Mouse (Mus musculus) MEL (cell line): ENCODE data around the gene Catip. TPM values are rescaled to one million over a fixed set of nuclear protein-coding genes. Genes with fewer than 3 reads are reported as not detected.

Experiments used
- DNase-seq: peaks from one replicate; pipeline ENCODE4 v3.0.0; 2011; ENCODE audit warnings: low read depth, low spot score
- H3K27ac ChIP-seq: 2 replicates; pipeline ENCODE4 v1.5.1; 2012; ENCODE audit warnings: low read depth, mild to moderate bottlenecking, control low read depth, low read length, moderate library complexity; ENCODE audit not compliant: control insufficient read depth
- H3K27me3 ChIP-seq, 2 experiments: fragments of 150-350 bp in 1 of 2; sonication (generic) in 1 of 2; 2 replicates each; pipeline ENCODE4 v1.6.1; 2012; ENCODE audit warnings: low read length in 2 of 2, mild to moderate bottlenecking in 2 of 2, improper control_type of control experiment in 1 of 2, moderate library complexity in 1 of 2; ENCODE audit not compliant: insufficient read depth in 2 of 2, control insufficient read depth in 1 of 2
- H3K36me3 ChIP-seq, 2 experiments: 2 replicates each; pipeline ENCODE4 v1.6.1; 2012 to 2014; ENCODE audit warnings: low read length in 2 of 2, improper control_type of control experiment in 1 of 2, inconsistent platforms in 1 of 2, mild to moderate bottlenecking in 1 of 2; ENCODE audit not compliant: insufficient read depth in 2 of 2, control insufficient read depth in 1 of 2
- H3K4me1 ChIP-seq, 2 experiments: fragments of 150-350 bp in 1 of 2; sonication (generic) in 1 of 2; 2 replicates each; pipeline ENCODE4 v1.6.1; 2012; ENCODE audit warnings: low read length in 2 of 2, improper control_type of control experiment in 1 of 2, mild to moderate bottlenecking in 1 of 2; ENCODE audit not compliant: insufficient read depth in 2 of 2, control insufficient read depth in 1 of 2
- H3K4me3 ChIP-seq, 2 experiments: fragments of 150-350 bp in 1 of 2; sonication (generic) in 1 of 2; 2 replicates each; pipeline ENCODE4 v1.5.1; 2012; ENCODE audit warnings: low read depth in 2 of 2, low read length in 2 of 2, mild to moderate bottlenecking in 2 of 2, moderate library complexity in 2 of 2, control low read depth in 1 of 2, improper control_type of control experiment in 1 of 2; ENCODE audit not compliant: control insufficient read depth in 1 of 2, insufficient read depth in 1 of 2
- H3K79me2 ChIP-seq: 2 replicates; pipeline ENCODE4 v1.6.1; 2012; ENCODE audit warnings: mild to moderate bottlenecking, low read length, moderate library complexity; ENCODE audit not compliant: control insufficient read depth, poor library complexity, insufficient read depth
- H3K9ac ChIP-seq: 2 replicates; pipeline ENCODE4 v1.6.1; 2012; ENCODE audit warnings: low read depth, mild to moderate bottlenecking, control low read depth, low read length, moderate library complexity; ENCODE audit not compliant: control insufficient read depth, poor library complexity, severe bottlenecking
- H3K9me3 ChIP-seq: fragments of 150-350 bp; sonication (generic); replicated peaks from 2 replicates; pipeline ENCODE4 v1.6.1; 2012; ENCODE audit warnings: mild to moderate bottlenecking, low read length, improper control_type of control experiment, moderate library complexity; ENCODE audit not compliant: insufficient read depth
- CHD2 ChIP-seq: IDR thresholded peaks from 2 replicates; pipeline ENCODE4 v1.6.1; 2011; ENCODE audit warnings: low read length, improper control_type of control experiment
- CTCF ChIP-seq, 3 experiments: IDR thresholded peaks in 2 of 3; conservative IDR thresholded peaks in 1 of 3; 2 replicates each; pipeline ENCODE4 v1.5.1; 2011 to 2012; ENCODE audit warnings: low read length in 3 of 3, low read depth in 2 of 3, mild to moderate bottlenecking in 2 of 3, improper control_type of control experiment in 1 of 3, inconsistent platforms in 1 of 3, mixed read lengths in 1 of 3, moderate library complexity in 1 of 3; ENCODE audit not compliant: control insufficient read depth in 1 of 3, insufficient read depth in 1 of 3, poor library complexity in 1 of 3, severe bottlenecking in 1 of 3
- E2F4 ChIP-seq: IDR thresholded peaks from 2 replicates; pipeline ENCODE4 v1.6.1; 2011; ENCODE audit warnings: low read depth, low read length, improper control_type of control experiment, borderline replicate concordance
- ETS1 ChIP-seq: IDR thresholded peaks from 2 replicates; pipeline ENCODE4 v1.6.1; 2012; ENCODE audit warnings: low read depth, mild to moderate bottlenecking, inconsistent platforms, low read length, improper control_type of control experiment, moderate library complexity
- GATA1 ChIP-seq: IDR thresholded peaks from 2 replicates; pipeline ENCODE4 v1.6.1; 2011; ENCODE audit warnings: low read depth, low read length, improper control_type of control experiment
- HCFC1 ChIP-seq: IDR thresholded peaks from 2 replicates; pipeline ENCODE4 v1.6.1; 2012; ENCODE audit warnings: low read depth, mild to moderate bottlenecking, inconsistent platforms, low read length, improper control_type of control experiment, moderate library complexity
- JUND ChIP-seq: IDR thresholded peaks from 2 replicates; pipeline ENCODE4 v1.6.1; 2011; ENCODE audit warnings: low read depth, mild to moderate bottlenecking, improper control_type of control experiment, low read length
- KAT2A ChIP-seq: conservative IDR thresholded peaks from 2 replicates; pipeline ENCODE4 v1.6.1; 2012; ENCODE audit warnings: low read depth, low read length, improper control_type of control experiment, inconsistent platforms
- MAFK ChIP-seq: IDR thresholded peaks from 2 replicates; pipeline ENCODE4 v1.6.1; 2011; ENCODE audit warnings: low read depth, mild to moderate bottlenecking, low read length, improper control_type of control experiment, borderline replicate concordance
- MAX ChIP-seq: IDR thresholded peaks from 2 replicates; pipeline ENCODE4 v1.6.1; 2011; ENCODE audit warnings: low read length, improper control_type of control experiment
- MAZ ChIP-seq: IDR thresholded peaks from 2 replicates; pipeline ENCODE4 v1.6.1; 2012; ENCODE audit warnings: low read depth, mild to moderate bottlenecking, inconsistent platforms, low read length, improper control_type of control experiment
- MEF2A ChIP-seq: IDR thresholded peaks from 2 replicates; pipeline ENCODE4 v1.6.1; 2014; ENCODE audit warnings: low read depth, mild to moderate bottlenecking, inconsistent platforms, low read length, improper control_type of control experiment; ENCODE audit not compliant: poor library complexity, insufficient replicate concordance, severe bottlenecking; ENCODE audit errors: extremely low read depth
- MXI1 ChIP-seq: IDR thresholded peaks from 2 replicates; pipeline ENCODE4 v1.6.1; 2011; ENCODE audit warnings: mild to moderate bottlenecking, low read depth, low read length, improper control_type of control experiment
- MYB ChIP-seq: IDR thresholded peaks from 2 replicates; pipeline ENCODE4 v1.6.1; 2011; ENCODE audit warnings: mild to moderate bottlenecking, low read depth, low read length, improper control_type of control experiment
- NELFE ChIP-seq: IDR thresholded peaks from 2 replicates; pipeline ENCODE4 v1.6.1; 2011; ENCODE audit warnings: low read depth, low read length, improper control_type of control experiment
- NRF1 ChIP-seq: IDR thresholded peaks from 2 replicates; pipeline ENCODE4 v1.6.1; 2014; ENCODE audit warnings: low read depth, mild to moderate bottlenecking, inconsistent platforms, low read length, improper control_type of control experiment, moderate library complexity; ENCODE audit not compliant: poor library complexity, insufficient read depth, severe bottlenecking
- POLR2A ChIP-seq, 2 experiments: IDR thresholded peaks; 2 replicates each; pipeline ENCODE4 v1.6.1; 2011 to 2012; ENCODE audit warnings: low read length in 2 of 2, mild to moderate bottlenecking in 2 of 2, control low read depth in 1 of 2, improper control_type of control experiment in 1 of 2, low read depth in 1 of 2, moderate library complexity in 1 of 2; ENCODE audit not compliant: control insufficient read depth in 1 of 2, insufficient read depth in 1 of 2, poor library complexity in 1 of 2
- POLR2AphosphoS2 ChIP-seq: IDR thresholded peaks from 2 replicates; pipeline ENCODE4 v1.6.1; 2011; ENCODE audit warnings: low read length, improper control_type of control experiment
- POLR2AphosphoS5 ChIP-seq: IDR thresholded peaks from 2 replicates; pipeline ENCODE4 v1.6.1; 2012; ENCODE audit warnings: low read depth, borderline replicate concordance, mild to moderate bottlenecking, inconsistent platforms, low read length, moderate library complexity, mixed read lengths
- SIN3A ChIP-seq: IDR thresholded peaks from 2 replicates; pipeline ENCODE4 v1.6.1; 2012; ENCODE audit warnings: low read length, improper control_type of control experiment, inconsistent platforms
- SMC3 ChIP-seq: IDR thresholded peaks from 2 replicates; pipeline ENCODE4 v1.6.1; 2011; ENCODE audit warnings: low read depth, low read length, improper control_type of control experiment
- TAL1 ChIP-seq: IDR thresholded peaks from 2 replicates; pipeline ENCODE4 v1.6.1; 2012; ENCODE audit warnings: mild to moderate bottlenecking, inconsistent platforms, low read length, moderate library complexity, mixed read lengths
- TBP ChIP-seq: IDR thresholded peaks from 2 replicates; pipeline ENCODE4 v1.8.0; 2011; ENCODE audit warnings: low read depth, low read length, improper control_type of control experiment
- UBTF ChIP-seq: IDR thresholded peaks from 2 replicates; pipeline ENCODE4 v1.6.1; 2012; ENCODE audit warnings: low read depth, mild to moderate bottlenecking, inconsistent platforms, low read length, improper control_type of control experiment, moderate library complexity, borderline replicate concordance; ENCODE audit not compliant: insufficient read depth
- USF1 ChIP-seq: IDR thresholded peaks from 2 replicates; pipeline ENCODE4 v1.6.1; 2014; ENCODE audit warnings: low read depth, mild to moderate bottlenecking, inconsistent platforms, low read length, improper control_type of control experiment, moderate library complexity
- USF2 ChIP-seq, 2 experiments: IDR thresholded peaks; 2 replicates each; pipeline ENCODE4 v1.6.1; 2011 to 2012; ENCODE audit warnings: improper control_type of control experiment in 2 of 2, low read length in 2 of 2, borderline replicate concordance in 1 of 2, inconsistent platforms in 1 of 2, low read depth in 1 of 2, mild to moderate bottlenecking in 1 of 2; ENCODE audit not compliant: insufficient read depth in 1 of 2
- ZC3H11A ChIP-seq: IDR thresholded peaks from 2 replicates; pipeline ENCODE4 v1.6.1; 2012; ENCODE audit warnings: low read depth, mild to moderate bottlenecking, inconsistent platforms, low read length, improper control_type of control experiment
- ZKSCAN1 ChIP-seq: IDR thresholded peaks from 2 replicates; pipeline ENCODE4 v1.6.1; 2012; ENCODE audit warnings: low read depth, mild to moderate bottlenecking, inconsistent platforms, low read length, improper control_type of control experiment, moderate library complexity
- ZMIZ1 ChIP-seq: IDR thresholded peaks from 2 replicates; pipeline ENCODE4 v1.6.1; 2012; ENCODE audit warnings: low read depth, mild to moderate bottlenecking, inconsistent platforms, low read length, improper control_type of control experiment, moderate library complexity
- ZNF384 ChIP-seq: IDR thresholded peaks from 2 replicates; pipeline ENCODE4 v1.6.1; 2012; ENCODE audit warnings: low read depth, mild to moderate bottlenecking, inconsistent platforms, low read length, improper control_type of control experiment
- polyA plus RNA-seq, 2 experiments: library from polyadenylated mRNA; stranded (reverse) in 1 of 2; unstranded in 1 of 2; fragments of >175 nt in 1 of 2; fragments of >200 nt in 1 of 2; gene quantifications; 2 replicates each; pipeline versions ENCODE4 v1.2.1 to v1.2.4; 2012; ENCODE audit warnings: low replicate concordance in 2 of 2, low read depth in 1 of 2; ENCODE audit not compliant: insufficient read length in 2 of 2, insufficient read depth in 1 of 2, missing spikeins in 1 of 2
- total RNA-seq: library from RNA; depleted of rRNA; stranded (reverse); fragments of 300-350 nt; gene quantifications from 2 replicates; pipeline ENCODE4 v1.2.3, GENCODE M21; 2012

Gene Catip
- total and polyA plus RNA-seq, 3 experiments, result 0.08 TPM; not detected in 1

GRCm38 (mm10) chr1:74335033-74335432 lies 26.9 kb upstream of the Catip start:
- Histone ChIP-seq H3K79me2 (no peaks in the 10 kb centered on the region), H3K27me3 (no peaks in the 10 kb centered on the region), H3K27ac (no peak overlapping the region), H3K36me3 (peaks cover 0 to 13% of the 10 kb centered on the region in 2 experiments; a peak in 2 of 4 replicates), H3K4me3 (no peak overlapping the region), H3K9me3 (no peaks in the 10 kb centered on the region), H3K9ac (no peak overlapping the region), H3K4me1 (peaks cover 10 to 24% of the 10 kb centered on the region in 2 experiments)
- no peak for DNase-seq
- TF ChIP-seq MAZ, result no peak
- no peak for TF ChIP-seq HCFC1
- no peak for TF ChIP-seq ZKSCAN1
- no peak for TF ChIP-seq MAX
- no peak for TF ChIP-seq POLR2AphosphoS5
- TF ChIP-seq MEF2A, result no peak
- TF ChIP-seq POLR2A (IDR thresholded peaks at IDR 0.05; ENCODE audit: control insufficient read depth in 1 of 2, insufficient read depth in 1 of 2, low read depth in 1 of 2, low read length in 2 of 2, poor library complexity in 1 of 2), result no peak
- no peak for TF ChIP-seq USF2 (IDR thresholded peaks at IDR 0.05; ENCODE audit: borderline replicate concordance in 1 of 2, insufficient read depth in 1 of 2, low read depth in 1 of 2, low read length in 2 of 2)
- no peak for TF ChIP-seq MXI1
- TF ChIP-seq NELFE, result no peak
- TF ChIP-seq SIN3A, result no peak
- no peak for TF ChIP-seq ZC3H11A
- TF ChIP-seq CHD2, result no peak
- TF ChIP-seq POLR2AphosphoS2, result no peak
- no peak for TF ChIP-seq CTCF (IDR thresholded peaks at IDR 0.05 in 2 of 3, conservative IDR thresholded peaks at IDR 0.05 in 1 of 3; ENCODE audit: control insufficient read depth in 1 of 3, insufficient read depth in 1 of 3, low read depth in 2 of 3, low read length in 3 of 3, poor library complexity in 1 of 3, severe bottlenecking in 1 of 3)
- no peak for TF ChIP-seq KAT2A
- no peak for TF ChIP-seq ZMIZ1

GRCm38 (mm10) chr1:74335436-74336170 lies 26.3 kb upstream of the Catip start:
- no peak for DNase-seq
- Histone ChIP-seq H3K36me3 (peaks cover 0 to 13% of the 10 kb centered on the region in 2 experiments; a peak in 2 of 4 replicates), H3K27me3 (no peaks in the 10 kb centered on the region), H3K79me2 (no peaks in the 10 kb centered on the region), H3K9me3 (no peaks in the 10 kb centered on the region), H3K9ac (no peak overlapping the region), H3K4me1 (peaks cover 8 to 19% of the 10 kb centered on the region in 2 experiments), H3K27ac (no peak overlapping the region)
- TF ChIP-seq KAT2A (no peak), ETS1 (no peak), TAL1 (no peak), ZNF384 (no peak), SMC3 (no peak), NRF1 (no peak), NELFE (no peak), USF1 (no peak), MAFK (no peak), ZC3H11A (no peak), JUND (no peak), MXI1 (no peak), TBP (no peak), MYB (no peak), GATA1 (no peak), UBTF (no peak), E2F4 (no peak)
- TF ChIP-seq, all 39 proteins: peak for 0
- no peak overlapping the region for H3K4me3 ChIP-seq
